Comparison of ENCODE assay signal across 16 mouse cellular contexts in genomic region chr2:31453011-31453410, GRCm38 (mm10). TPM values are rescaled to one million over a fixed set of nuclear protein-coding genes. Genes with fewer than 3 reads are reported as not detected.
DNase-seq lines count a peak whose midpoint lies in the region; ATAC-seq lines count a peak whose summit lies in the region.
"Had no signal": no experiment of that assay in that cellular context is flagged by ENCODE, and none has a peak within 500 bp of the region (broad histone marks: within the 10 kb centered on the region; RNA-seq: fewer than 3 reads in every experiment).

No protein-coding gene starts in this region.

- no peak for ATAC-seq in lung, embryonic 15.5 days (ENCODE audit: borderline replicate concordance, extremely low read depth, low FRiP score, low TSS enrichment)
- ATAC-seq in intestine, embryonic 16.5 days, result no peak
- ATAC-seq in stomach, embryonic 16.5 days (ENCODE audit: insufficient read depth, low FRiP score), result no peak
- no peak for ATAC-seq in inflammation-experienced regulatory T-cells, adult 6 months
- ATAC-seq: CD4-positive, CD25-positive, alpha-beta regulatory T cell, adult 4 months had no signal

- DNase-seq in heart, adult 11 months, result peak; percentile 91
- no peak for DNase-seq in heart, postnatal 14 days
- no peak for DNase-seq in lung, adult 18-20 months
- no peak for DNase-seq in cerebellum, adult 11-12 months
- DNase-seq: cerebellum, adult 18-20 months; cerebellum, postnatal 36 days; heart, adult 2 months; right cerebral cortex, postnatal 4 days; thymus, postnatal 25 days had no signal

- intact Hi-C loops in heart, postnatal 14 days (cut with DNase I), result no loop called here

- WGBS in lung, embryonic 15.5 days, result 82% methylated on average over 13 of the region's 13 CpGs
- 68% methylated on average over 13 of the region's 13 CpGs for WGBS in intestine, embryonic 16.5 days
- 66% methylated on average over 13 of the region's 13 CpGs for WGBS in stomach, embryonic 16.5 days

- no peak overlapping the region for H3K4me2 ChIP-seq in lung, embryonic 15.5 days
- peak overlapping the region; percentile 18; the same call in 1 of the 2 replicates for H3K4me2 ChIP-seq in intestine, embryonic 16.5 days (ENCODE audit: low read depth, low read length)
- 0 out of 2 replicates have a peak overlapping the region, but pooled peaks have one; percentile 0 for H3K4me2 ChIP-seq in stomach, embryonic 16.5 days (ENCODE audit: low read depth, low read length)
- H3K4me2 ChIP-seq: hindbrain, embryonic 12.5 days; limb, embryonic 13.5 days had no signal

- H3K9me3 ChIP-seq in lung, embryonic 15.5 days, result no peaks in the 10 kb centered on the region
- H3K9me3 ChIP-seq in intestine, embryonic 16.5 days (ENCODE audit: control insufficient read depth, low read length), result no peaks in the 10 kb centered on the region
- H3K9me3 ChIP-seq in stomach, embryonic 16.5 days (replicated peaks; ENCODE audit: control insufficient read depth, low read length), result no peaks in the 10 kb centered on the region
- H3K9me3 ChIP-seq: hindbrain, embryonic 12.5 days; limb, embryonic 13.5 days had no signal

- no peaks in the 10 kb centered on the region for H3K36me3 ChIP-seq in lung, embryonic 15.5 days
- no peaks in the 10 kb centered on the region for H3K36me3 ChIP-seq in intestine, embryonic 16.5 days (ENCODE audit: control insufficient read depth, insufficient read depth, low read length)
- H3K36me3 ChIP-seq in stomach, embryonic 16.5 days (ENCODE audit: control insufficient read depth, insufficient read depth, low read length), result no peaks in the 10 kb centered on the region
- H3K36me3 ChIP-seq: hindbrain, embryonic 12.5 days; limb, embryonic 13.5 days had no signal

- H3K4me1 ChIP-seq in lung, embryonic 15.5 days, result peaks cover 59% of the 10 kb centered on the region
- H3K4me1 ChIP-seq in intestine, embryonic 16.5 days (ENCODE audit: control insufficient read depth, insufficient read depth, low read length), result peaks cover 43% of the 10 kb centered on the region
- H3K4me1 ChIP-seq in stomach, embryonic 16.5 days (ENCODE audit: control insufficient read depth, insufficient read depth, low read length), result peaks cover 54% of the 10 kb centered on the region

- no peak overlapping the region for H3K4me3 ChIP-seq in lung, embryonic 15.5 days
- H3K4me3 ChIP-seq in intestine, embryonic 16.5 days (ENCODE audit: low read length), result no peak overlapping the region
- H3K4me3 ChIP-seq in stomach, embryonic 16.5 days (replicated peaks; ENCODE audit: low read length), result no peak overlapping the region
- H3K4me3 ChIP-seq: heart, adult 2 months; hindbrain, embryonic 12.5 days; limb, embryonic 13.5 days had no signal

- peak overlapping the region; percentile 89 for H3K27ac ChIP-seq in lung, embryonic 15.5 days
- peak overlapping the region; percentile 67; the same call in 1 of the 2 replicates for H3K27ac ChIP-seq in intestine, embryonic 16.5 days (ENCODE audit: low read length)
- peak overlapping the region; percentile 87 for H3K27ac ChIP-seq in stomach, embryonic 16.5 days (ENCODE audit: low read length)
- H3K27ac ChIP-seq: heart, adult 2 months; hindbrain, embryonic 12.5 days; limb, embryonic 13.5 days had no signal

- H3K27me3 ChIP-seq in lung, embryonic 15.5 days, result no peaks in the 10 kb centered on the region
- H3K27me3 ChIP-seq in intestine, embryonic 16.5 days (replicated peaks; ENCODE audit: control insufficient read depth, insufficient read depth, low read length), result no peaks in the 10 kb centered on the region
- no peaks in the 10 kb centered on the region for H3K27me3 ChIP-seq in stomach, embryonic 16.5 days (ENCODE audit: control insufficient read depth, insufficient read depth, low read length)

- H3K9ac ChIP-seq in lung, embryonic 15.5 days, result no peak overlapping the region
- peak overlapping the region; percentile 35; the same call in 1 of the 2 replicates for H3K9ac ChIP-seq in intestine, embryonic 16.5 days (ENCODE audit: low read depth, low read length)
- peak overlapping the region; percentile 50; the same call in 1 of the 2 replicates for H3K9ac ChIP-seq in stomach, embryonic 16.5 days (ENCODE audit: low read length)
- H3K9ac ChIP-seq: hindbrain, embryonic 12.5 days; limb, embryonic 13.5 days had no signal

RNA-seq across cellular contexts. Expression of gene Ass1, which starts 17.0 kb away (rescaled TPM):
- 1 to 10 TPM; 3.1 to 3.7 TPM for total RNA-seq in heart, postnatal 14 days (2021)
- 30.3 and 37.2 TPM in 2 replicates for polyA plus RNA-seq in lung, embryonic 15.5 days (2015; fragmentation: Nextera tagmentation; extraction: Ambion mirVana)
- 374 and 535 TPM in 2 replicates for polyA plus RNA-seq in intestine, embryonic 16.5 days (2015; fragmentation: Nextera tagmentation; extraction: Ambion mirVana)
- polyA plus RNA-seq in stomach, embryonic 16.5 days (2015; fragmentation: Nextera tagmentation; extraction: Ambion mirVana), result 212 and 226 TPM in 2 replicates
- polyA plus RNA-seq in inflammation-experienced regulatory T-cells, adult 6 months (2017; shearing (Covaris generic)), result 100 to 1,000 TPM; 342 to 389 (median 381) TPM
